Mouse (Mus musculus) stomach, postnatal 0 days (tissue): ENCODE measurements around the gene Oprd1. TPM values are rescaled to one million over a fixed set of nuclear protein-coding genes. Genes with fewer than 3 reads are reported as not detected.

Source experiments
- ATAC-seq: fragments of 200-750 bp; cut with Nextera tagmentation; 2 replicates; pipeline ENCODE4 v1.8.0; 2017; ENCODE audit not compliant: low FRiP score, low TSS enrichment
- DNase-seq: peaks from one replicate; pipeline ENCODE4 v3.0.0-alpha.2; 2016; ENCODE audit warnings: low spot score
- H3K27ac ChIP-seq: fragments of 300-500 bp; sonication (generic); replicated peaks from 2 replicates; pipeline ENCODE4 v1.5.1; 2014; ENCODE audit warnings: mild to moderate bottlenecking, control low read depth
- H3K27me3 ChIP-seq: fragments of 300-500 bp; sonication (generic); 2 replicates; pipeline ENCODE4 v1.6.1; 2014; ENCODE audit warnings: low read length; ENCODE audit not compliant: control insufficient read depth, insufficient read depth
- H3K36me3 ChIP-seq: fragments of 300-500 bp; sonication (generic); 2 replicates; pipeline ENCODE4 v1.6.1; 2014; ENCODE audit warnings: low read length, mixed read lengths; ENCODE audit not compliant: control insufficient read depth, insufficient read depth
- H3K4me1 ChIP-seq: fragments of 300-500 bp; sonication (generic); replicated peaks from 2 replicates; pipeline ENCODE4 v1.6.1; 2014; ENCODE audit warnings: antibody characterized with exemption; ENCODE audit not compliant: control insufficient read depth, insufficient read depth
- H3K4me2 ChIP-seq: fragments of 300-500 bp; sonication (generic); replicated peaks from 2 replicates; pipeline ENCODE4 v1.6.1; 2014; ENCODE audit warnings: low read depth, mild to moderate bottlenecking, control low read depth, moderate library complexity
- H3K4me3 ChIP-seq: fragments of 300-500 bp; sonication (generic); 2 replicates; pipeline ENCODE4 v1.5.1; 2014; ENCODE audit warnings: low read depth, low read length, control low read depth
- H3K9ac ChIP-seq: fragments of 300-500 bp; sonication (generic); 2 replicates; pipeline ENCODE4 v1.6.1; 2014; ENCODE audit warnings: mild to moderate bottlenecking, low read length, control low read depth, mixed read lengths
- H3K9me3 ChIP-seq: fragments of 300-500 bp; sonication (generic); 2 replicates; pipeline ENCODE4 v1.6.1; 2016; ENCODE audit warnings: low read length; ENCODE audit not compliant: control insufficient read depth
- CTCF ChIP-seq: IDR thresholded peaks from 2 replicates; pipeline ENCODE4 v1.5.1; 2016; ENCODE audit warnings: antibody characterized with exemption, low read depth, mild to moderate bottlenecking, moderate library complexity
- EP300 ChIP-seq: optimal IDR thresholded peaks from 2 replicates; pipeline ENCODE3; 2016; ENCODE audit warnings: antibody characterized with exemption
- WGBS: fragments of 180-500 bp; shearing (Covaris S2); extraction: QIAGEN DNeasy Blood & Tissue Kit; methylation state at CpG from one replicate; pipeline ENCODE4 v1.1.7; 2014; 5-methylcytosine and 5-hydroxymethylcytosine counted together
- polyA plus RNA-seq: library from polyadenylated mRNA; unstranded; fragments of >200 nt; fragmentation: Nextera tagmentation; extraction: Ambion mirVana; gene quantifications from 2 replicates; pipeline ENCODE4 v1.2.1, GENCODE M21; 2015

Oprd1 gene
- polyA plus RNA-seq, 1 experiment from 2014 or later, result 0.04 TPM

GRCm38 (mm10) chr4:132111227-132111626 lies 33.1 kb downstream of the Oprd1 start:
- H3K4me1 ChIP-seq, result no peaks in the 10 kb centered on the region
- 69% methylated on average over 4 of the region's 4 CpGs for WGBS
- no peaks in the 10 kb centered on the region for H3K9me3 ChIP-seq
- no peak overlapping the region for H3K4me2 ChIP-seq
- H3K27me3 ChIP-seq, result no peaks in the 10 kb centered on the region
- no peak overlapping the region for H3K27ac ChIP-seq
- TF ChIP-seq EP300 (no peak), CTCF (no peak)
- no peak overlapping the region for H3K4me3 ChIP-seq
- DNase-seq (no peak), ATAC-seq (no peak)
- H3K9ac ChIP-seq, result no peak overlapping the region
- no peaks in the 10 kb centered on the region for H3K36me3 ChIP-seq

- H3K27ac ChIP-seq, result no peak overlapping the region
- no peak overlapping the region for H3K4me2 ChIP-seq
- no peaks in the 10 kb centered on the region for H3K9me3 ChIP-seq
- no peaks in the 10 kb centered on the region for H3K4me1 ChIP-seq
- TF ChIP-seq CTCF (no peak), EP300 (no peak)
- H3K36me3 ChIP-seq, result no peaks in the 10 kb centered on the region
- no peaks in the 10 kb centered on the region for H3K27me3 ChIP-seq
- no peak for DNase-seq
- WGBS, result 92% methylated on average over 7 of the region's 7 CpGs
- no peak for ATAC-seq
- H3K9ac ChIP-seq, result no peak overlapping the region
- H3K4me3 ChIP-seq, result no peak overlapping the region
These were observed 36.1 kb downstream of the Oprd1 start for GRCm38 (mm10) chr4:132108221-132108620.

GRCm38 (mm10) chr4:132101152-132101551 lies 43.1 kb downstream of the Oprd1 start:
- H3K4me3 ChIP-seq, result no peak overlapping the region
- H3K27ac ChIP-seq, result no peak overlapping the region
- H3K4me2 ChIP-seq, result no peak overlapping the region
- 16% methylated on average over 3 of the region's 3 CpGs for WGBS
- no peaks in the 10 kb centered on the region for H3K4me1 ChIP-seq
- no peak for DNase-seq
- no peak for ATAC-seq
- H3K9me3 ChIP-seq, result no peaks in the 10 kb centered on the region
- H3K27me3 ChIP-seq, result no peaks in the 10 kb centered on the region
- no peaks in the 10 kb centered on the region for H3K36me3 ChIP-seq
- no peak overlapping the region for H3K9ac ChIP-seq
- no peak for TF ChIP-seq EP300
- TF ChIP-seq CTCF, result peak; percentile 75

DNA sequence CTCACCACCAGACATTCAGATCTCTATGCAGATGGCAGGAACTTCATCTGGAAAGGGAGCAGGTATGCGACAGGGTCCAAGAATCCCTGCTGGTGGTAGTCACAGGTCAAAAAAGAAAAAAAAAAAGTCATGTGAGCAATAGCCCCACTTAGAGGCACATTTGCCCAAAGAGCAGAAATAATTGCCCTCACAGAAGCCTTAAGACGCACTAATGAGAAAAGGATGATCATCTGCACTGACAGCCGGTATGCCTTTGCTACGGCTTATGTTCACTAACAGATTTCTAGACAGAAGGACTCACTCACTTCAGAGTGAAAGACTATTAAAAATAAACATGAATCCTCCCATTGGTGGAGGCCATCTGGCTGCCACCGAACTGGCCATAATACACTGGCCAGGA lies 44.7 kb downstream of the Oprd1 start:
- H3K4me3 ChIP-seq, result no peak overlapping the region
- WGBS, result 67% methylated on average over 5 of the region's 5 CpGs
- H3K36me3 ChIP-seq, result no peaks in the 10 kb centered on the region
- H3K9ac ChIP-seq, result no peak overlapping the region
- no peaks in the 10 kb centered on the region for H3K4me1 ChIP-seq
- H3K9me3 ChIP-seq, result no peaks in the 10 kb centered on the region
- TF ChIP-seq EP300 (no peak), CTCF (no peak)
- no peak for DNase-seq
- ATAC-seq, result no peak
- H3K4me2 ChIP-seq, result no peak overlapping the region
- H3K27ac ChIP-seq, result no peak overlapping the region
- no peaks in the 10 kb centered on the region for H3K27me3 ChIP-seq

GRCm38 (mm10) chr4:132095043-132095442 lies 49.2 kb downstream of the Oprd1 start:
- ATAC-seq (peak; percentile 67; the same call in 1 of the 2 replicates), DNase-seq (no peak)
- Histone ChIP-seq H3K9me3 (no peaks in the 10 kb centered on the region), H3K4me1 (no peaks in the 10 kb centered on the region), H3K36me3 (no peaks in the 10 kb centered on the region), H3K4me3 (no peak overlapping the region), H3K4me2 (no peak overlapping the region), H3K27me3 (no peaks in the 10 kb centered on the region), H3K9ac (no peak overlapping the region), H3K27ac (no peak overlapping the region)
- 46% methylated on average over 7 of the region's 7 CpGs for WGBS
- TF ChIP-seq CTCF, result no peak
- no peak for TF ChIP-seq EP300

DNA sequence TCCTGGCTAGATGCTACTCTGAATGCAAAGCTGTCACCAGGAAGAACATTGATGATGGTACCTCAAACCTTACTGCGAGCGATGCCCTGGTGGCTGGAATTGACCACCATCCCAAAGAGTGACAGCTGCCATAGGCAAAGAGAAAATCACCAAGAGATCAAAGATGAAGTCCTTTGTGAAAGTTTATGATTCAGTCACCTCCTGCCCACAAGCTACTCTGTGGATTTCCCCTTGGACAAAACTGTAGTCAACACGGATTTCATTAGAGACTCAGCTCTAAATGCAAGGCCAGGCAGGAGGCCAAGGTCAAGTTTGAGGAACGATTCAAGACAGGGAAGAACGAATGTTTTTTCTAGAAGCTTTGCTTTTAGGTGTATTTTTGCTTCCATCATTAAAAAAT lies 50.4 kb downstream of the Oprd1 start:
- ATAC-seq (no peak), DNase-seq (no peak)
- H3K4me2 ChIP-seq, result no peak overlapping the region
- H3K4me1 ChIP-seq, result no peaks in the 10 kb centered on the region
- no peaks in the 10 kb centered on the region for H3K36me3 ChIP-seq
- WGBS, result 69% methylated on average over 5 of the region's 5 CpGs
- no peak overlapping the region for H3K27ac ChIP-seq
- H3K27me3 ChIP-seq, result no peaks in the 10 kb centered on the region
- no peaks in the 10 kb centered on the region for H3K9me3 ChIP-seq
- TF ChIP-seq EP300 (no peak), CTCF (no peak)
- H3K9ac ChIP-seq, result no peak overlapping the region
- no peak overlapping the region for H3K4me3 ChIP-seq
